ENCODE assay signal across 12 mouse cellular contexts in the genomic region with DNA sequence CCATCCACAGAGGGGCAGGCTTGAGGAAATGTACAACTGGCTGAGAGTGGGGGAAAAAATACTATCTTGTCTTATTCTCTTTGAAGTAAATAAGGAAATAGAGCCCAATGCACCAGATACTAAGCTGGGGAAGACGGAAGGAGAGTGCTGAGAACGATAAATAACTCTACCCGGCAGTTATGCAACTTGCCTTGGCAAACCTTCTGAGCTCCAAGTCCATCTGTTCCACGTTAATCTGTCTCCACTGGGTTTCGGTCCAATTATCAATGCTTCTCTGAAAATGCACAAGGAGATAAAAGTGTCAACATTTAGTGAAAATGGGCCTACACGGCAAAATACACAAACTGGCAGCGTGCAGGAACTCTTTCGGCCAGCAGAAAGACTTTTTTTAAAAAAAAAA.
DNase-seq lines count a peak whose midpoint lies in the region; ATAC-seq lines count a peak whose summit lies in the region.
"Had no signal": no experiment of that assay in that cellular context is flagged by ENCODE, and none has a peak within 500 bp of the region (broad histone marks: within the 10 kb centered on the region; RNA-seq: fewer than 3 reads in every experiment).

No protein-coding gene starts in this region.

- H3K27me3 ChIP-seq in forebrain, embryonic 16.5 days (replicated peaks; ENCODE audit: control insufficient read depth, insufficient read depth, low read length), result no peaks in the 10 kb centered on the region
- no peaks in the 10 kb centered on the region for H3K27me3 ChIP-seq in forebrain, embryonic 14.5 days (replicated peaks; ENCODE audit: control insufficient read depth, insufficient read depth, low read length)

- WGBS in forebrain, embryonic 16.5 days, result 71% methylated on average over 8 of the region's 8 CpGs
- 78% methylated on average over 8 of the region's 8 CpGs for WGBS in forebrain, embryonic 14.5 days

- H3K4me3 ChIP-seq in forebrain, embryonic 16.5 days (replicated peaks; ENCODE audit: low read length), result no peak overlapping the region
- H3K4me3 ChIP-seq in forebrain, embryonic 14.5 days (ENCODE audit: low read depth, low read length), result no peak overlapping the region
- H3K4me3 ChIP-seq: erythroblast, embryonic 14.5 days had no signal

- H3K4me1 ChIP-seq in forebrain, embryonic 16.5 days (replicated peaks; ENCODE audit: control insufficient read depth, insufficient read depth, low read length), result no peaks in the 10 kb centered on the region
- H3K4me1 ChIP-seq in forebrain, embryonic 14.5 days (ENCODE audit: control insufficient read depth, insufficient read depth, low read length), result no peaks in the 10 kb centered on the region

- no peak overlapping the region for H3K27ac ChIP-seq in forebrain, embryonic 16.5 days (ENCODE audit: low read length)
- no peak overlapping the region for H3K27ac ChIP-seq in forebrain, embryonic 14.5 days (ENCODE audit: low read depth, low read length)

- no peaks in the 10 kb centered on the region for H3K36me3 ChIP-seq in forebrain, embryonic 16.5 days (ENCODE audit: control insufficient read depth, insufficient read depth)
- H3K36me3 ChIP-seq in forebrain, embryonic 14.5 days (ENCODE audit: control insufficient read depth, insufficient read depth, low read length), result no peaks in the 10 kb centered on the region

- no peak overlapping the region for H3K4me2 ChIP-seq in forebrain, embryonic 16.5 days (ENCODE audit: low read length)
- no peak overlapping the region for H3K4me2 ChIP-seq in forebrain, embryonic 14.5 days (ENCODE audit: low read length)
- H3K4me2 ChIP-seq: liver, embryonic 11.5 days had no signal

- no peaks in the 10 kb centered on the region for H3K9me3 ChIP-seq in forebrain, embryonic 16.5 days (ENCODE audit: control insufficient read depth, low read length)
- H3K9me3 ChIP-seq in forebrain, embryonic 14.5 days (replicated peaks; ENCODE audit: control insufficient read depth, low read length), result no peaks in the 10 kb centered on the region

- 0 out of 2 replicates have a peak, but pooled peaks have one; percentile 26 for ATAC-seq in forebrain, embryonic 16.5 days
- no peak for ATAC-seq in forebrain, embryonic 14.5 days
- ATAC-seq: midbrain, embryonic 16.5 days had no signal

- H3K9ac ChIP-seq in forebrain, embryonic 16.5 days (replicated peaks; ENCODE audit: low read depth, low read length), result no peak overlapping the region
- no peak overlapping the region for H3K9ac ChIP-seq in forebrain, embryonic 14.5 days (ENCODE audit: low read length)

- DNase-seq in forebrain, embryonic 14.5 days (ENCODE audit: low spot score), result no peak
- DNase-seq in ovary, adult 18-20 months (ENCODE audit: low spot score), result peak; percentile 6
- no peak for DNase-seq in ovary, postnatal 10 days (ENCODE audit: low spot score)
- peak; percentile 62 for DNase-seq in kidney, adult 9 months
- peak; percentile 23 for DNase-seq in right cerebral cortex, postnatal 25 days
- DNase-seq in spleen, postnatal 10 days (ENCODE audit: low spot score in 2 of 2), result no peak
- no peak for DNase-seq in yolk sac, embryonic 10.5 days (ENCODE audit: low spot score)
- DNase-seq: spleen, adult 18-20 months had no signal

Comparison
In these comparisons a context has a peak if more than half of its experiments do, and no peak if none do; other contexts are left out.
1. DNase-seq: peak in ovary, adult 18-20 months (single experiment), kidney, adult 9 months (single experiment) and right cerebral cortex, postnatal 25 days (single experiment); none in forebrain, embryonic 14.5 days (single experiment), ovary, postnatal 10 days (single experiment), spleen, postnatal 10 days (0 of 2) and yolk sac, embryonic 10.5 days (single experiment).